Mouse (Mus musculus): Measurements from ENCODE around the gene Jagn1. TPM values are rescaled to one million over a fixed set of nuclear protein-coding genes. Genes with fewer than 3 reads are reported as not detected.

Jagn1 gene
- total and polyA plus RNA-seq, 3 experiments, result 80.6 to 95.6 TPM; not detected in 1

- Histone ChIP-seq H3K9ac (ENCODE audit: control insufficient read depth, low read depth, low read length, poor library complexity, severe bottlenecking) (no peak overlapping the region), H3K4me1 (ENCODE audit: control insufficient read depth in 1 of 2, insufficient read depth in 2 of 2, low read length in 2 of 2) (peaks cover 4 to 8% of the 10 kb centered on the region in 2 experiments; a peak in 3 of 4 replicates), H3K79me2 (ENCODE audit: control insufficient read depth, insufficient read depth, low read length, poor library complexity) (no peaks in the 10 kb centered on the region), H3K27ac (ENCODE audit: control insufficient read depth, low read depth, low read length) (no peak overlapping the region), H3K4me3 (ENCODE audit: control insufficient read depth in 1 of 2, insufficient read depth in 1 of 2, low read depth in 2 of 2, low read length in 2 of 2) (no peak overlapping the region), H3K27me3 (ENCODE audit: control insufficient read depth in 1 of 2, insufficient read depth in 2 of 2, low read length in 2 of 2) (no peaks in the 10 kb centered on the region), H3K9me3 (replicated peaks; ENCODE audit: insufficient read depth, low read length) (no peaks in the 10 kb centered on the region), H3K36me3 (ENCODE audit: control insufficient read depth in 1 of 2, insufficient read depth in 2 of 2, low read length in 2 of 2) (no peaks in the 10 kb centered on the region; a peak in 1 of 4 replicates)
- no peak for DNase-seq (ENCODE audit: low read depth, low spot score)
- TF ChIP-seq NELFE (IDR thresholded peaks at IDR 0.05; ENCODE audit: low read depth, low read length) (no peak), CHD1 (IDR thresholded peaks at IDR 0.05; ENCODE audit: low read depth, low read length) (no peak), TAL1 (IDR thresholded peaks at IDR 0.05; ENCODE audit: low read length) (no peak)
Measured at GRCm38 (mm10) chr6:113468512-113468911, 26.1 kb downstream of the Jagn1 start.

DNA sequence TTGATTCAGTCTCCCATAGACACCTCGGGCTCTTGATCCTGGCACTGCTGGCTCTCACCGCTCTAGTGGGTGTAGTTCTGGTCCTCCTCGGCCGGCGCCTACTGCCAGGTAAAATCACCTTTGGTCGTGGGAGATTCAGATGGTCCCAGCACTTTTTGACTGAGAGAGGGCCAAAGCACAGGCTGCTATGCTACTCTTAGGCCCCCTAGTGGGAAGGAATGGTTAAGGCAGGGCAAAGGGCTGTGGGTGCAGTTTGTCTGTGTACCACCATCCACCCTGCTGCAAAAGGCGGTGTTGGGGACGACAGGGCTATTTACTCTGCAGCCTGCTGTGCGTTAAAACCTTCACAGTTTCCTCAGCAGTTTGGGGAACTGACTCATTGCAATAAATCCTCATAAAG is 26.7 kb downstream of the Jagn1 start:
- no peaks in the 10 kb centered on the region for H3K27me3 ChIP-seq (ENCODE audit: control insufficient read depth in 1 of 2, insufficient read depth in 2 of 2, low read length in 2 of 2)
- TF ChIP-seq CHD1 (IDR thresholded peaks at IDR 0.05; ENCODE audit: low read depth, low read length) (no peak), E2F4 (IDR thresholded peaks at IDR 0.05; ENCODE audit: borderline replicate concordance, low read depth, low read length) (no peak), TBP (IDR thresholded peaks at IDR 0.05; ENCODE audit: low read depth, low read length) (no peak), SIN3A (IDR thresholded peaks at IDR 0.05; ENCODE audit: low read length) (no peak), RAD21 (IDR thresholded peaks at IDR 0.05; ENCODE audit: low read depth, low read length) (peak; percentile 79), MYB (IDR thresholded peaks at IDR 0.05; ENCODE audit: low read depth, low read length) (no peak), RCOR1 (IDR thresholded peaks at IDR 0.05; ENCODE audit: low read depth, low read length) (no peak), USF2 (IDR thresholded peaks at IDR 0.05; ENCODE audit: borderline replicate concordance in 1 of 2, insufficient read depth in 1 of 2, low read depth in 1 of 2, low read length in 2 of 2) (no peak), POLR2A (IDR thresholded peaks at IDR 0.05; ENCODE audit: control insufficient read depth in 1 of 2, insufficient read depth in 1 of 2, low read depth in 1 of 2, low read length in 2 of 2, poor library complexity in 1 of 2) (no peak), MAX (IDR thresholded peaks at IDR 0.05; ENCODE audit: low read length) (no peak), TAL1 (IDR thresholded peaks at IDR 0.05; ENCODE audit: low read length) (no peak), MYC (IDR thresholded peaks at IDR 0.05; ENCODE audit: low read depth, low read length) (no peak), ZKSCAN1 (IDR thresholded peaks at IDR 0.05; ENCODE audit: low read depth, low read length) (no peak), NELFE (IDR thresholded peaks at IDR 0.05; ENCODE audit: low read depth, low read length) (no peak), ZC3H11A (IDR thresholded peaks at IDR 0.05; ENCODE audit: low read depth, low read length) (peak; percentile 70), MAZ (IDR thresholded peaks at IDR 0.05; ENCODE audit: low read depth, low read length) (no peak), CTCF (IDR thresholded peaks at IDR 0.05 in 2 of 3, conservative IDR thresholded peaks at IDR 0.05 in 1 of 3; ENCODE audit: control insufficient read depth in 1 of 3, insufficient read depth in 1 of 3, low read depth in 2 of 3, low read length in 3 of 3, poor library complexity in 1 of 3, severe bottlenecking in 1 of 3) (peak; percentile 78 to 89 (median 86)), SMC3 (IDR thresholded peaks at IDR 0.05; ENCODE audit: low read depth, low read length) (peak; percentile 80), ZMIZ1 (IDR thresholded peaks at IDR 0.05; ENCODE audit: low read depth, low read length) (no peak), USF1 (IDR thresholded peaks at IDR 0.05; ENCODE audit: low read depth, low read length) (no peak)
- DNase-seq (ENCODE audit: low read depth, low spot score), result peak; percentile 79
- H3K79me2 ChIP-seq (ENCODE audit: control insufficient read depth, insufficient read depth, low read length, poor library complexity), result no peaks in the 10 kb centered on the region
- no peaks in the 10 kb centered on the region for H3K9me3 ChIP-seq (replicated peaks; ENCODE audit: insufficient read depth, low read length)
- no peak overlapping the region for H3K27ac ChIP-seq (ENCODE audit: control insufficient read depth, low read depth, low read length)
- no peak overlapping the region for H3K9ac ChIP-seq (ENCODE audit: control insufficient read depth, low read depth, low read length, poor library complexity, severe bottlenecking)
- H3K36me3 ChIP-seq (ENCODE audit: control insufficient read depth in 1 of 2, insufficient read depth in 2 of 2, low read length in 2 of 2), result no peaks in the 10 kb centered on the region; a peak in 1 of 4 replicates
- H3K4me1 ChIP-seq (ENCODE audit: control insufficient read depth in 1 of 2, insufficient read depth in 2 of 2, low read length in 2 of 2), result peaks cover 4 to 13% of the 10 kb centered on the region in 2 experiments; a peak in 3 of 4 replicates
- H3K4me3 ChIP-seq (ENCODE audit: control insufficient read depth in 1 of 2, insufficient read depth in 1 of 2, low read depth in 2 of 2, low read length in 2 of 2), result no peak overlapping the region

Data from MEL (cell line).